Mouse (Mus musculus) neural tube, embryonic 12.5 days (tissue): ENCODE measurements at regions not wholly inside any gene's neighbourhood (a gene's known extent, or its start where the extent isn't known, plus 50 kb on each side); places are given as distances from the start of the nearest gene placed in this dataset.

Experiments used
- ATAC-seq: fragments of 200-750 bp; cut with Nextera tagmentation; 2 replicates; pipeline ENCODE4 v1.8.0; 2017; ENCODE audit warnings: low read depth, mild to moderate bottlenecking, moderate TSS enrichment, moderate library complexity; ENCODE audit not compliant: low FRiP score
- H3K27ac ChIP-seq: fragments of 300-500 bp; sonication (generic); 2 replicates; pipeline ENCODE4 v1.5.1; 2016
- H3K27me3 ChIP-seq: fragments of 300-500 bp; sonication (generic); replicated peaks from 2 replicates; pipeline ENCODE4 v1.6.1; 2016; ENCODE audit warnings: mild to moderate bottlenecking
- H3K36me3 ChIP-seq: fragments of 300-500 bp; sonication (generic); 2 replicates; pipeline ENCODE4 v1.6.1; 2016; ENCODE audit warnings: mild to moderate bottlenecking
- H3K4me1 ChIP-seq: fragments of 300-500 bp; sonication (generic); 2 replicates; pipeline ENCODE4 v1.6.1; 2016
- H3K4me2 ChIP-seq: fragments of 300-500 bp; sonication (generic); replicated peaks from 2 replicates; pipeline ENCODE4 v1.6.1; 2016; ENCODE audit warnings: mild to moderate bottlenecking
- H3K4me3 ChIP-seq: fragments of 300-500 bp; sonication (generic); 2 replicates; pipeline ENCODE4 v1.5.1; 2016
- H3K9ac ChIP-seq: fragments of 300-500 bp; sonication (generic); 2 replicates; pipeline ENCODE4 v1.6.1; 2016; ENCODE audit warnings: mild to moderate bottlenecking
- H3K9me3 ChIP-seq: fragments of 300-500 bp; sonication (generic); 2 replicates; pipeline ENCODE4 v1.6.1; 2016; ENCODE audit warnings: mild to moderate bottlenecking
- WGBS: fragments of 180-500 bp; shearing (Covaris S2); methylation state at CpG from one replicate; pipeline ENCODE4 v1.1.7; 2016; 5-methylcytosine and 5-hydroxymethylcytosine counted together

- H3K9me3 ChIP-seq: no peaks in the 10 kb centered on the region
- ATAC-seq: no peak
Observed at GRCm38 (mm10) chr12:10445738-10446137, 55.2 kb downstream of the Rdh14 start.

GRCm38 (mm10) chr12:10457960-10458655 lies 67.5 kb downstream of the Rdh14 start:
- Histone ChIP-seq H3K4me2 (no peak overlapping the region), H3K27me3 (no peaks in the 10 kb centered on the region), H3K36me3 (no peaks in the 10 kb centered on the region), H3K4me1 (no peaks in the 10 kb centered on the region), H3K27ac (no peak overlapping the region), H3K9ac (no peak overlapping the region), H3K4me3 (no peak overlapping the region), H3K9me3 (no peaks in the 10 kb centered on the region)
- 96% methylated on average over 1 of the region's 1 CpGs for WGBS
- no peak for ATAC-seq

More at GRCm38 (mm10) chr12:10445738-10446137, 55.2 kb downstream of the Rdh14 start:
- Histone ChIP-seq H3K4me3 (no peak overlapping the region), H3K4me1 (no peaks in the 10 kb centered on the region), H3K36me3 (no peaks in the 10 kb centered on the region), H3K4me2 (no peak overlapping the region), H3K27me3 (no peaks in the 10 kb centered on the region), H3K27ac (no peak overlapping the region), H3K9ac (no peak overlapping the region)
- 79% methylated on average over 1 of the region's 1 CpGs for WGBS

GRCm38 (mm10) chr12:10461796-10462195 lies 71.2 kb downstream of the Rdh14 start:
- ATAC-seq: no peak
- no peak overlapping the region for H3K9ac ChIP-seq
- WGBS: 93% methylated on average over 7 of the region's 7 CpGs
- no peaks in the 10 kb centered on the region for H3K27me3 ChIP-seq
- H3K36me3 ChIP-seq: no peaks in the 10 kb centered on the region
- H3K9me3 ChIP-seq: no peaks in the 10 kb centered on the region
- H3K4me1 ChIP-seq: no peaks in the 10 kb centered on the region
- H3K4me3 ChIP-seq: no peak overlapping the region
- H3K4me2 ChIP-seq: no peak overlapping the region
- no peak overlapping the region for H3K27ac ChIP-seq

GRCm38 (mm10) chr12:10462956-10463355 lies 72.4 kb downstream of the Rdh14 start:
- Histone ChIP-seq H3K36me3 (no peaks in the 10 kb centered on the region), H3K4me2 (no peak overlapping the region), H3K27ac (no peak overlapping the region), H3K9me3 (no peaks in the 10 kb centered on the region), H3K4me3 (no peak overlapping the region), H3K27me3 (no peaks in the 10 kb centered on the region), H3K4me1 (no peaks in the 10 kb centered on the region), H3K9ac (no peak overlapping the region)
- 61% methylated on average over 3 of the region's 3 CpGs for WGBS
- no peak for ATAC-seq

- Histone ChIP-seq H3K9ac (no peak overlapping the region), H3K36me3 (no peaks in the 10 kb centered on the region), H3K27me3 (no peaks in the 10 kb centered on the region), H3K4me3 (no peak overlapping the region), H3K4me1 (no peaks in the 10 kb centered on the region), H3K9me3 (no peaks in the 10 kb centered on the region), H3K4me2 (no peak overlapping the region), H3K27ac (no peak overlapping the region)
- 87% methylated on average over 1 of the region's 1 CpGs for WGBS
- ATAC-seq: no peak
Observed at GRCm38 (mm10) chr12:10473986-10474385, 83.4 kb downstream of the Rdh14 start.

- no peak overlapping the region for H3K9ac ChIP-seq
- no peak for ATAC-seq
- H3K27ac ChIP-seq: no peak overlapping the region
- no peak overlapping the region for H3K4me3 ChIP-seq
- no peaks in the 10 kb centered on the region for H3K36me3 ChIP-seq
- H3K4me1 ChIP-seq: no peaks in the 10 kb centered on the region
- H3K27me3 ChIP-seq: no peaks in the 10 kb centered on the region
- no peak overlapping the region for H3K4me2 ChIP-seq
- no peaks in the 10 kb centered on the region for H3K9me3 ChIP-seq
- 74% methylated on average over 1 of the region's 1 CpGs for WGBS
Observed at GRCm38 (mm10) chr12:10480781-10481180, 90.2 kb downstream of the Rdh14 start.

- Histone ChIP-seq H3K4me2 (no peak overlapping the region), H3K4me3 (no peak overlapping the region), H3K9me3 (no peaks in the 10 kb centered on the region), H3K9ac (no peak overlapping the region), H3K36me3 (no peaks in the 10 kb centered on the region), H3K27ac (no peak overlapping the region), H3K4me1 (no peaks in the 10 kb centered on the region), H3K27me3 (no peaks in the 10 kb centered on the region)
- ATAC-seq: no peak
- WGBS: 92% methylated on average over 4 of the region's 4 CpGs
Observed at GRCm38 (mm10) chr12:10482294-10483010, 91.9 kb downstream of the Rdh14 start.

- ATAC-seq: no peak
- H3K27ac ChIP-seq: no peak overlapping the region
- no peak overlapping the region for H3K9ac ChIP-seq
- no peak overlapping the region for H3K4me2 ChIP-seq
- H3K27me3 ChIP-seq: no peaks in the 10 kb centered on the region
- no peaks in the 10 kb centered on the region for H3K9me3 ChIP-seq
- no peaks in the 10 kb centered on the region for H3K36me3 ChIP-seq
- no peak overlapping the region for H3K4me3 ChIP-seq
- H3K4me1 ChIP-seq: no peaks in the 10 kb centered on the region
Observed at GRCm38 (mm10) chr12:10506721-10507120, 116.1 kb downstream of the Rdh14 start.

- no peaks in the 10 kb centered on the region for H3K27me3 ChIP-seq
- ATAC-seq: no peak
- H3K9me3 ChIP-seq: no peaks in the 10 kb centered on the region
- H3K4me1 ChIP-seq: no peaks in the 10 kb centered on the region
- no peak overlapping the region for H3K4me3 ChIP-seq
- H3K4me2 ChIP-seq: no peak overlapping the region
- H3K36me3 ChIP-seq: no peaks in the 10 kb centered on the region
- WGBS: 85% methylated on average over 5 of the region's 5 CpGs
- no peak overlapping the region for H3K27ac ChIP-seq
- H3K9ac ChIP-seq: no peak overlapping the region
Observed at GRCm38 (mm10) chr12:10513526-10513925, 123.0 kb downstream of the Rdh14 start.

- Histone ChIP-seq H3K4me3 (no peak overlapping the region), H3K4me2 (no peak overlapping the region), H3K36me3 (no peaks in the 10 kb centered on the region), H3K4me1 (no peaks in the 10 kb centered on the region), H3K27ac (no peak overlapping the region), H3K9ac (no peak overlapping the region), H3K9me3 (no peaks in the 10 kb centered on the region), H3K27me3 (no peaks in the 10 kb centered on the region)
- 88% methylated on average over 8 of the region's 8 CpGs for WGBS
- no peak for ATAC-seq
Observed at GRCm38 (mm10) chr12:10514278-10514677, 123.7 kb downstream of the Rdh14 start.

- Histone ChIP-seq H3K9me3 (no peaks in the 10 kb centered on the region), H3K36me3 (no peaks in the 10 kb centered on the region), H3K4me1 (no peaks in the 10 kb centered on the region), H3K4me3 (no peak overlapping the region), H3K27me3 (no peaks in the 10 kb centered on the region), H3K27ac (no peak overlapping the region), H3K9ac (no peak overlapping the region), H3K4me2 (no peak overlapping the region)
- WGBS: 71% methylated on average over 7 of the region's 7 CpGs
- no peak for ATAC-seq
Observed at GRCm38 (mm10) chr12:10524509-10525286, 134.1 kb downstream of the Rdh14 start.

- no peak overlapping the region for H3K4me2 ChIP-seq
- WGBS: 87% methylated on average over 4 of the region's 4 CpGs
Observed at GRCm38 (mm10) chr12:10525934-10526333, 135.4 kb downstream of the Rdh14 start.

More at GRCm38 (mm10) chr12:10525934-10526333, 135.4 kb downstream of the Rdh14 start:
- no peak overlapping the region for H3K9ac ChIP-seq
- no peaks in the 10 kb centered on the region for H3K36me3 ChIP-seq
- no peak overlapping the region for H3K27ac ChIP-seq
- H3K4me3 ChIP-seq: no peak overlapping the region
- no peaks in the 10 kb centered on the region for H3K9me3 ChIP-seq
- no peak for ATAC-seq
- no peaks in the 10 kb centered on the region for H3K27me3 ChIP-seq
- no peaks in the 10 kb centered on the region for H3K4me1 ChIP-seq
